Mouse (Mus musculus) urinary bladder, postnatal 4 days (tissue): ENCODE measurements around the gene Olfr63.
"Not testable (repeated sequence)": the region's sequence is repeated elsewhere in the genome, so short reads cannot be mapped to it uniquely, and the experiment has no call there.

Experiments used
- DNase-seq, 2 experiments: peaks; one replicate each; pipeline ENCODE4 v3.0.0; 2021 to 2022; ENCODE audit warnings: low spot score in 2 of 2

Olfr63 gene

GRCm38 (mm10) chr17:33264376-33264775 is at the start of gene Olfr63:
Gene Olfr63, plus strand, starts transcription at chr17:33264676.
- DNase-seq: no peak

- DNase-seq: no peak
These were observed 42.9 kb upstream of the Olfr63 start, which contains the start of gene Olfr1564 for GRCm38 (mm10) chr17:33221590-33221989. Gene Olfr1564, minus strand, starts transcription at chr17:33221690.

- not testable (repeated sequence) for DNase-seq
These were observed 27.8 kb upstream of the Olfr63 start for GRCm38 (mm10) chr17:33236646-33237045.

- not testable (repeated sequence) for DNase-seq
These were observed 9.8 kb upstream of the Olfr63 start, which contains the start of gene Zfp955a for GRCm38 (mm10) chr17:33254530-33255318. Gene Zfp955a, minus strand, starts transcription at chr17:33255145.

- not testable (repeated sequence) for DNase-seq
These were observed 9.2 kb upstream of the Olfr63 start for GRCm38 (mm10) chr17:33255319-33255657.

- peak in 1 of 2 experiments; percentile 29 for DNase-seq
These were observed 4.4 kb downstream of the Olfr63 start for GRCm38 (mm10) chr17:33268907-33269306.

- not testable (repeated sequence) for DNase-seq
These were observed 24.8 kb downstream of the Olfr63 start, which contains the start of gene Zfp955b for GRCm38 (mm10) chr17:33289039-33289875. Gene Zfp955b, plus strand, starts transcription at chr17:33289544.

- not testable (repeated sequence) for DNase-seq
These were observed 25.3 kb downstream of the Olfr63 start for GRCm38 (mm10) chr17:33289876-33290149.
